Mouse (Mus musculus): ENCODE measurements around the gene Ppp1r13l.

DNA sequence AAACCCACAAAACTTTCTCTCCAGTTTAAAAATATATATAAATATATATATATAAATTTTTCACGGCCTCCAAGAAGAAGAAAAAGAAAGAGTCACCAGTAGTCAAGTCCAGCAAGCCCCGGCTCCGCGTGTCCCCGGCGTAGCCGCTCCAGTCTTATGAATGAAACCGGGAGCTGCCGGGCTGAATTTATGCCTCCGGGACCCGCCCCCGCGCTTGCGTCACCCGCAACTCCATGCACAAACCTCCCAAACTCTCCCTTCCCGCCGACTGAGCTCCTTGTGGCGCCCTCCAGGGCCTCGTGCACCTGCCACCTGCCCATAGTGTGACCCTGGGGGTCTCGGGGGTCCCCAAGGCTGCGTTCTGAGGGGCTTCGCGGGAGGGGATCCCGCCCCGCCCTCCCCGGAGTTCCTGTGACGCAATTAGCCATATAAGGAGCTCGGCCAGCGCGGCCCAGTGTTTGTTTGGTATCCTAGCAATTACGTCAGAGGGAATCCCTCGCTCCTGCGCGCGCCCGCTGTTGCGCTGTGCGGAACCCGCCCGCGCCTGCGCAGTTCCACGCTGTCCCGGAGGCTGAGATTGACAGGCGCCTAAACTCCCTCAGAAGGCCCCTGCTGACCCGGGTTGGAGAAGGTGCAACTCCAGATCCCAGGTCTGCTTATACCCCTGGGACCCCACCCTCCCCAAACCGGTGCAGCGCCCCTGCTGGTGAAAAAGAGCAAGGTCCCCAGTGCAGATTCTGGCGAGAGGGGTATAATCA, 49.5 kb upstream of the Ppp1r13l start, which contains the start of gene Fosb:
- TF ChIP-seq GATA1 (IDR thresholded peaks at IDR 0.05; ENCODE audit: borderline replicate concordance, low read length) (no peak), FLI1 (IDR thresholded peaks at IDR 0.05; ENCODE audit: low read length) (no peak)

Measured in megakaryocyte, embryonic 14.5 days (primary cell).